Mouse (Mus musculus) liver (tissue): Measurements from ENCODE around the gene Gm21119.
"Not testable (repeated sequence)": the region's sequence is repeated elsewhere in the genome, so short reads cannot be mapped to it uniquely, and the experiment has no call there.

Source experiments
- DNase-seq: peaks from one replicate; pipeline ENCODE4 v3.0.0-alpha.2; 2020; ENCODE audit warnings: mixed read lengths

The Gm21119 gene

GRCm38 (mm10) chr8:20614619-20615018, at the start of gene Gm21119:
Gm21119 (plus strand) TSS chr8:20614919.
- DNase-seq, result not testable (repeated sequence)

- not testable (repeated sequence) for DNase-seq
Measured at GRCm38 (mm10) chr8:20566753-20567152, 48.0 kb upstream of the Gm21119 start.

GRCm38 (mm10) chr8:20581081-20581480, 33.6 kb upstream of the Gm21119 start:
- not testable (repeated sequence) for DNase-seq

- DNase-seq, result not testable (repeated sequence)
Measured at GRCm38 (mm10) chr8:20582772-20583171, 31.9 kb upstream of the Gm21119 start.

GRCm38 (mm10) chr8:20588268-20589177, 26.2 kb upstream of the Gm21119 start:
- not testable (repeated sequence) for DNase-seq

GRCm38 (mm10) chr8:20589178-20589539, 25.6 kb upstream of the Gm21119 start:
- DNase-seq, result not testable (repeated sequence)

GRCm38 (mm10) chr8:20590117-20590997, 24.4 kb upstream of the Gm21119 start:
- not testable (repeated sequence) for DNase-seq

- DNase-seq, result not testable (repeated sequence)
Measured at GRCm38 (mm10) chr8:20591002-20591401, 23.7 kb upstream of the Gm21119 start.

- DNase-seq, result not testable (repeated sequence)
Measured at GRCm38 (mm10) chr8:20592732-20593272, 21.9 kb upstream of the Gm21119 start.

GRCm38 (mm10) chr8:20593841-20594240, 20.9 kb upstream of the Gm21119 start:
- not testable (repeated sequence) for DNase-seq

GRCm38 (mm10) chr8:20596081-20596841, 18.5 kb upstream of the Gm21119 start:
- DNase-seq, result not testable (repeated sequence)

GRCm38 (mm10) chr8:20596842-20597708, 17.6 kb upstream of the Gm21119 start:
- DNase-seq, result peak; percentile 9

- not testable (repeated sequence) for DNase-seq
Measured at GRCm38 (mm10) chr8:20598300-20599170, 16.2 kb upstream of the Gm21119 start.

- not testable (repeated sequence) for DNase-seq
Measured at GRCm38 (mm10) chr8:20599350-20599749, 15.4 kb upstream of the Gm21119 start.

GRCm38 (mm10) chr8:20610856-20611255, 3.9 kb upstream of the Gm21119 start:
- DNase-seq, result not testable (repeated sequence)

GRCm38 (mm10) chr8:20612721-20613120, 2.0 kb upstream of the Gm21119 start:
- not testable (repeated sequence) for DNase-seq

- not testable (repeated sequence) for DNase-seq
Measured at GRCm38 (mm10) chr8:20630766-20631165, 16.0 kb downstream of the Gm21119 start.

GRCm38 (mm10) chr8:20637931-20638330, 23.2 kb downstream of the Gm21119 start:
- DNase-seq, result not testable (repeated sequence)

- DNase-seq, result not testable (repeated sequence)
Measured at GRCm38 (mm10) chr8:20643536-20643935, 28.8 kb downstream of the Gm21119 start.

GRCm38 (mm10) chr8:20652976-20653375, 38.3 kb downstream of the Gm21119 start:
- DNase-seq, result not testable (repeated sequence)
